Mouse (Mus musculus) lung, adult 2 months (tissue): ENCODE results near the gene Pdlim1.

Experiments used
- CTCF ChIP-seq: fragments of 200-500 bp; IDR thresholded peaks from 2 replicates; pipeline ENCODE4 v1.5.1; 2011; ENCODE audit warnings: mild to moderate bottlenecking, low read length, control low read depth; ENCODE audit not compliant: insufficient read depth
- POLR2A ChIP-seq: fragments of 200-500 bp; IDR thresholded peaks from 2 replicates; pipeline ENCODE4 v1.6.1; 2011; ENCODE audit warnings: low read depth, mild to moderate bottlenecking, control low read depth, low read length, borderline replicate concordance; ENCODE audit errors: extremely low read depth

- no peak for TF ChIP-seq CTCF
- TF ChIP-seq POLR2A, result no peak
These were observed 13.1 kb upstream of the Pdlim1 start for GRCm38 (mm10) chr19:40284704-40285103.
